Mouse (Mus musculus) CH12.LX (cell line): ENCODE measurements around the gene Ntrk3.

Experiments used
- BHLHE40 ChIP-seq: IDR thresholded peaks from 2 replicates; pipeline ENCODE4 v1.6.1; 2011; ENCODE audit warnings: mild to moderate bottlenecking, low read depth, low read length, improper control_type of control experiment
- CTCF ChIP-seq, 2 experiments: IDR thresholded peaks in 1 of 2; conservative IDR thresholded peaks in 1 of 2; 2 replicates each; pipeline ENCODE4 v1.5.1; 2011 to 2012; ENCODE audit warnings: low read depth in 2 of 2, low read length in 2 of 2, improper control_type of control experiment in 1 of 2, inconsistent platforms in 1 of 2, mild to moderate bottlenecking in 1 of 2, moderate library complexity in 1 of 2
- EP300 ChIP-seq: IDR thresholded peaks from 2 replicates; pipeline ENCODE4 v1.6.1; 2011; ENCODE audit warnings: low read length, improper control_type of control experiment
- JUND ChIP-seq: conservative IDR thresholded peaks from 2 replicates; pipeline ENCODE4 v1.6.1; 2011; ENCODE audit warnings: low read depth, low read length, improper control_type of control experiment
- MAZ ChIP-seq: IDR thresholded peaks from 2 replicates; pipeline ENCODE4 v1.6.1; 2012; ENCODE audit warnings: low read depth, mild to moderate bottlenecking, inconsistent platforms, low read length, improper control_type of control experiment, moderate library complexity
- MEF2A ChIP-seq: IDR thresholded peaks from 2 replicates; pipeline ENCODE4 v1.6.1; 2014; ENCODE audit warnings: low read depth, mild to moderate bottlenecking, inconsistent platforms, low read length, improper control_type of control experiment, borderline replicate concordance
- POLR2A ChIP-seq: IDR thresholded peaks from 2 replicates; pipeline ENCODE4 v1.6.1; 2011; ENCODE audit warnings: low read depth, mild to moderate bottlenecking, improper control_type of control experiment, low read length
- POLR2AphosphoS2 ChIP-seq: IDR thresholded peaks from 2 replicates; pipeline ENCODE4 v1.6.1; 2011; ENCODE audit warnings: low read depth, low read length, improper control_type of control experiment
- SMC3 ChIP-seq: IDR thresholded peaks from 2 replicates; pipeline ENCODE4 v1.6.1; 2011; ENCODE audit warnings: low read depth, low read length, improper control_type of control experiment
- TCF12 ChIP-seq: IDR thresholded peaks from 2 replicates; pipeline ENCODE4 v1.6.1; 2014; ENCODE audit warnings: low read depth, mild to moderate bottlenecking, inconsistent platforms, low read length, improper control_type of control experiment
- ZC3H11A ChIP-seq: IDR thresholded peaks from 2 replicates; pipeline ENCODE4 v1.6.1; 2012; ENCODE audit warnings: low read depth, mild to moderate bottlenecking, inconsistent platforms, low read length, improper control_type of control experiment

DNA sequence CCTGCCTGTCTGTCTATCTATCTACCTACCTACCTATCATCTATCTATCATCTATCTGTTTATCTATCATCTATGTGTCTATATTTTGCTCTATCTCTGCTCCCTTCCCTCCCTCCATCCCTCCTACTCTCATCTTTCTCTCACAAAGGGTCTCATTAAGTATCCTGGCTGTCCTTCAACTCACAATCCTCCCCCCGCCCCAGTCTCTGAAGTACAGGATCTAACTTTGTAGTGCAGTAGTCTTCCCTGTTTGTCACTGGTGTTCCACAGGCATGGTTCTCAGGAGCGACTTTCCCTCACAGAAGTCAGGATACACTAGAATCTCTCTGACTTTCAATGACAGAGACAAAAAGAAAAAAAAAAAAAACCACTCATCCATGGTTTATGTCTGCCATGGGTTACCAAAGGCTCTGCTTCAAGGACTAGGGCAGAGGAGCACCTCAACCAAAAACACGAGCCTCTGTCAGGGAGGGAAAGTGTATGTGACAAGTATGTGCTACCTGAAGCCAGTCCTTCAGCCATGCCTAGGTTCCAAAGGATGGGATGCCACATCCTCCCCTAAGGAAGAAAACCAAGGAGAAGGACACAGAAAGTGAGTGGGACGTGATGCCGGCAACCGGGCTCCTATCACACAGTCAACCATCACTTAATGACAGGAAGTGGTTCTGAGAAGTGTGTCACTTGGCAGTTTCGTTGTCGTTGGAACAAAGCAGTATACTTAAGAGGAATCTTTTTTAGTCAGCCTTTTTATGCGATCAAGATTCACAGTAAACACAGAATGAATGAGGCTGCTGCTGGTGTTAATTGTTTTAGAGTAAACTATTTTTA lies 16.6 kb downstream of the Ntrk3 start:
- no peak for TF ChIP-seq CTCF (conservative IDR thresholded peaks at IDR 0.05 in 1 of 2, IDR thresholded peaks at IDR 0.05 in 1 of 2; ENCODE audit: low read depth in 2 of 2, low read length in 2 of 2)
- no peak for TF ChIP-seq SMC3
- no peak for TF ChIP-seq ZC3H11A
- TF ChIP-seq POLR2AphosphoS2 = no peak
- TF ChIP-seq POLR2A = no peak
- TF ChIP-seq MAZ = no peak
- TF ChIP-seq EP300 = no peak
- no peak for TF ChIP-seq BHLHE40
- TF ChIP-seq TCF12 = no peak
- no peak for TF ChIP-seq JUND
- no peak for TF ChIP-seq MEF2A
